Mouse (Mus musculus): ENCODE data around the gene Huwe1. TPM values are rescaled to one million over a fixed set of nuclear protein-coding genes. Genes with fewer than 3 reads are reported as not detected.
A peak's percentile ranks its signal among the peaks of the same experiment; 100 is the strongest.

The Huwe1 gene
- polyA plus RNA-seq (2011; ENCODE audit: insufficient read depth, insufficient read length, low read depth, missing spikeins) = 306 and 343 TPM in 2 replicates

GRCm38 (mm10) chrX:151800701-151801511, at the start of gene Huwe1:
Gene Huwe1, plus strand, starts transcription at chrX:151800807.
- Histone ChIP-seq H3K27ac (ENCODE audit: insufficient read depth, low read length) (peak within 1 kb of the TSS; percentile 78), H3K9me3 (replicated peaks; ENCODE audit: control insufficient read depth, insufficient read depth, low read length, poor library complexity, severe bottlenecking) (no peaks in the 10 kb centered on the region), H3K4me1 (ENCODE audit: control insufficient read depth, insufficient read depth, low read length) (no peaks in the 10 kb centered on the region), H3K4me3 (ENCODE audit: low read depth, low read length) (peak within 1 kb of the TSS; percentile 93), H3K36me3 (ENCODE audit: control insufficient read depth, insufficient read depth, low read length, poor library complexity, severe bottlenecking) (no peaks in the 10 kb centered on the region; the same call in 1 of the 2 replicates), H3K27me3 (ENCODE audit: control insufficient read depth, insufficient read depth, low read length, poor library complexity, severe bottlenecking) (no peaks in the 10 kb centered on the region), H3K9ac (ENCODE audit: low read depth, poor library complexity, severe bottlenecking) (peak within 1 kb of the TSS; percentile 72)
- no peak for TF ChIP-seq CTCF (IDR thresholded peaks at IDR 0.05; ENCODE audit: low read depth, low read length)
- TF ChIP-seq POLR2A (IDR thresholded peaks at IDR 0.05; ENCODE audit: insufficient read depth, low read length) = no peak
- TF ChIP-seq EP300 (IDR thresholded peaks at IDR 0.05; ENCODE audit: insufficient read depth, low read depth, low read length) = no peak

- H3K4me1 ChIP-seq (ENCODE audit: control insufficient read depth, insufficient read depth, low read length) = no peaks in the 10 kb centered on the region
- TF ChIP-seq CTCF (IDR thresholded peaks at IDR 0.05; ENCODE audit: low read depth, low read length) = no peak
- no peak for TF ChIP-seq EP300 (IDR thresholded peaks at IDR 0.05; ENCODE audit: insufficient read depth, low read depth, low read length)
- no peak for TF ChIP-seq POLR2A (IDR thresholded peaks at IDR 0.05; ENCODE audit: insufficient read depth, low read length)
- no peaks in the 10 kb centered on the region for H3K9me3 ChIP-seq (replicated peaks; ENCODE audit: control insufficient read depth, insufficient read depth, low read length, poor library complexity, severe bottlenecking)
- no peak overlapping the region for H3K4me3 ChIP-seq (ENCODE audit: low read depth, low read length)
- H3K27me3 ChIP-seq (ENCODE audit: control insufficient read depth, insufficient read depth, low read length, poor library complexity, severe bottlenecking) = no peaks in the 10 kb centered on the region
- no peak overlapping the region for H3K9ac ChIP-seq (ENCODE audit: low read depth, poor library complexity, severe bottlenecking)
- H3K36me3 ChIP-seq (ENCODE audit: control insufficient read depth, insufficient read depth, low read length, poor library complexity, severe bottlenecking) = no peaks in the 10 kb centered on the region
- no peak overlapping the region for H3K27ac ChIP-seq (ENCODE audit: insufficient read depth, low read length)
Observed at GRCm38 (mm10) chrX:151780348-151780747, 20.3 kb upstream of the Huwe1 start.

GRCm38 (mm10) chrX:151782939-151783338, 17.7 kb upstream of the Huwe1 start:
- no peak overlapping the region for H3K27ac ChIP-seq (ENCODE audit: insufficient read depth, low read length)
- no peaks in the 10 kb centered on the region for H3K27me3 ChIP-seq (ENCODE audit: control insufficient read depth, insufficient read depth, low read length, poor library complexity, severe bottlenecking)
- no peak for TF ChIP-seq EP300 (IDR thresholded peaks at IDR 0.05; ENCODE audit: insufficient read depth, low read depth, low read length)
- TF ChIP-seq POLR2A (IDR thresholded peaks at IDR 0.05; ENCODE audit: insufficient read depth, low read length) = no peak
- no peak for TF ChIP-seq CTCF (IDR thresholded peaks at IDR 0.05; ENCODE audit: low read depth, low read length)
- H3K9ac ChIP-seq (ENCODE audit: low read depth, poor library complexity, severe bottlenecking) = no peak overlapping the region
- no peaks in the 10 kb centered on the region for H3K9me3 ChIP-seq (replicated peaks; ENCODE audit: control insufficient read depth, insufficient read depth, low read length, poor library complexity, severe bottlenecking)
- H3K36me3 ChIP-seq (ENCODE audit: control insufficient read depth, insufficient read depth, low read length, poor library complexity, severe bottlenecking) = no peaks in the 10 kb centered on the region
- H3K4me3 ChIP-seq (ENCODE audit: low read depth, low read length) = no peak overlapping the region
- no peaks in the 10 kb centered on the region for H3K4me1 ChIP-seq (ENCODE audit: control insufficient read depth, insufficient read depth, low read length)

- no peak overlapping the region for H3K9ac ChIP-seq (ENCODE audit: low read depth, poor library complexity, severe bottlenecking)
- H3K4me1 ChIP-seq (ENCODE audit: control insufficient read depth, insufficient read depth, low read length) = no peaks in the 10 kb centered on the region
- no peak for TF ChIP-seq CTCF (IDR thresholded peaks at IDR 0.05; ENCODE audit: low read depth, low read length)
- TF ChIP-seq POLR2A (IDR thresholded peaks at IDR 0.05; ENCODE audit: insufficient read depth, low read length) = no peak
- TF ChIP-seq EP300 (IDR thresholded peaks at IDR 0.05; ENCODE audit: insufficient read depth, low read depth, low read length) = no peak
- no peaks in the 10 kb centered on the region for H3K9me3 ChIP-seq (replicated peaks; ENCODE audit: control insufficient read depth, insufficient read depth, low read length, poor library complexity, severe bottlenecking)
- no peaks in the 10 kb centered on the region for H3K27me3 ChIP-seq (ENCODE audit: control insufficient read depth, insufficient read depth, low read length, poor library complexity, severe bottlenecking)
- no peak overlapping the region for H3K4me3 ChIP-seq (ENCODE audit: low read depth, low read length)
- no peak overlapping the region for H3K27ac ChIP-seq (ENCODE audit: insufficient read depth, low read length)
- no peaks in the 10 kb centered on the region for H3K36me3 ChIP-seq (ENCODE audit: control insufficient read depth, insufficient read depth, low read length, poor library complexity, severe bottlenecking)
Observed at GRCm38 (mm10) chrX:151792766-151793165, 7.8 kb upstream of the Huwe1 start.

GRCm38 (mm10) chrX:151797970-151798369, 2.6 kb upstream of the Huwe1 start:
- Histone ChIP-seq H3K9ac (ENCODE audit: low read depth, poor library complexity, severe bottlenecking) (no peak overlapping the region), H3K27ac (ENCODE audit: insufficient read depth, low read length) (no peak overlapping the region), H3K27me3 (ENCODE audit: control insufficient read depth, insufficient read depth, low read length, poor library complexity, severe bottlenecking) (no peaks in the 10 kb centered on the region), H3K4me3 (ENCODE audit: low read depth, low read length) (no peak overlapping the region), H3K36me3 (ENCODE audit: control insufficient read depth, insufficient read depth, low read length, poor library complexity, severe bottlenecking) (no peaks in the 10 kb centered on the region), H3K4me1 (ENCODE audit: control insufficient read depth, insufficient read depth, low read length) (no peaks in the 10 kb centered on the region), H3K9me3 (replicated peaks; ENCODE audit: control insufficient read depth, insufficient read depth, low read length, poor library complexity, severe bottlenecking) (no peaks in the 10 kb centered on the region)
- TF ChIP-seq CTCF (IDR thresholded peaks at IDR 0.05; ENCODE audit: low read depth, low read length) (no peak), POLR2A (IDR thresholded peaks at IDR 0.05; ENCODE audit: insufficient read depth, low read length) (no peak), EP300 (IDR thresholded peaks at IDR 0.05; ENCODE audit: insufficient read depth, low read depth, low read length) (no peak)

- Histone ChIP-seq H3K9ac (ENCODE audit: low read depth, poor library complexity, severe bottlenecking) (peak overlapping the region; percentile 83), H3K27ac (ENCODE audit: insufficient read depth, low read length) (peak overlapping the region; percentile 99), H3K36me3 (ENCODE audit: control insufficient read depth, insufficient read depth, low read length, poor library complexity, severe bottlenecking) (no peaks in the 10 kb centered on the region; the same call in 1 of the 2 replicates), H3K4me3 (ENCODE audit: low read depth, low read length) (peak overlapping the region; percentile 70), H3K4me1 (ENCODE audit: control insufficient read depth, insufficient read depth, low read length) (no peaks in the 10 kb centered on the region), H3K9me3 (replicated peaks; ENCODE audit: control insufficient read depth, insufficient read depth, low read length, poor library complexity, severe bottlenecking) (no peaks in the 10 kb centered on the region), H3K27me3 (ENCODE audit: control insufficient read depth, insufficient read depth, low read length, poor library complexity, severe bottlenecking) (no peaks in the 10 kb centered on the region)
- no peak for TF ChIP-seq EP300 (IDR thresholded peaks at IDR 0.05; ENCODE audit: insufficient read depth, low read depth, low read length)
Observed at GRCm38 (mm10) chrX:151802328-151802955, 1.8 kb downstream of the Huwe1 start.
